Mouse (Mus musculus) forebrain, embryonic 10.5 days (tissue): ENCODE data around the gene Brat1. TPM values are rescaled to one million over a fixed set of nuclear protein-coding genes. Genes with fewer than 3 reads are reported as not detected.

Experiments
- DNase-seq: peaks from one replicate; pipeline ENCODE4 v3.0.0-alpha.2; 2017; ENCODE audit warnings: low spot score; ENCODE audit errors: extremely low spot score
- H3K27ac ChIP-seq: fragments of 300-500 bp; sonication (generic); 2 replicates; pipeline ENCODE4 v1.5.1; 2016; ENCODE audit warnings: mild to moderate bottlenecking
- H3K27me3 ChIP-seq: fragments of 300-500 bp; sonication (generic); 2 replicates; pipeline ENCODE4 v1.6.1; 2016; ENCODE audit warnings: mild to moderate bottlenecking; ENCODE audit not compliant: poor library complexity, severe bottlenecking
- H3K36me3 ChIP-seq: fragments of 300-500 bp; sonication (generic); replicated peaks from 2 replicates; pipeline ENCODE4 v1.6.1; 2016; ENCODE audit warnings: mild to moderate bottlenecking, moderate library complexity
- H3K4me1 ChIP-seq: fragments of 300-500 bp; sonication (generic); 2 replicates; pipeline ENCODE4 v1.6.1; 2016
- H3K4me3 ChIP-seq: fragments of 300-500 bp; sonication (generic); 2 replicates; pipeline ENCODE4 v1.5.1; 2016; ENCODE audit warnings: mild to moderate bottlenecking, moderate library complexity
- H3K9me3 ChIP-seq: fragments of 300-500 bp; sonication (generic); 2 replicates; pipeline ENCODE4 v1.6.1; 2016; ENCODE audit warnings: mild to moderate bottlenecking, moderate library complexity
- WGBS: fragments of 180-500 bp; shearing (Covaris S2); methylation state at CpG from one replicate; pipeline ENCODE4 v1.1.7; 2016; 5-methylcytosine and 5-hydroxymethylcytosine counted together
- polyA plus RNA-seq: library from polyadenylated mRNA; unstranded; fragments of >200 nt; fragmentation: Nextera tagmentation; extraction: Ambion mirVana; gene quantifications from 2 replicates; pipeline ENCODE4 v1.2.1, GENCODE M21; 2016

Gene Brat1
- polyA plus RNA-seq, 1 experiment from 2014 or later = 23.6 TPM

GRCm38 (mm10) chr5:140758864-140759263 is 54.1 kb downstream of the Brat1 start:
- H3K27me3 ChIP-seq = no peaks in the 10 kb centered on the region
- H3K27ac ChIP-seq = no peak overlapping the region
- peaks cover 48% of the 10 kb centered on the region for H3K36me3 ChIP-seq
- WGBS = 76% methylated on average over 8 of the region's 8 CpGs
- no peak overlapping the region for H3K4me3 ChIP-seq
- no peaks in the 10 kb centered on the region for H3K4me1 ChIP-seq
- DNase-seq = no peak
- no peaks in the 10 kb centered on the region for H3K9me3 ChIP-seq

GRCm38 (mm10) chr5:140762540-140762939 is 57.7 kb downstream of the Brat1 start:
- DNase-seq = no peak
- Histone ChIP-seq H3K4me3 (no peak overlapping the region), H3K27me3 (no peaks in the 10 kb centered on the region), H3K27ac (no peak overlapping the region), H3K9me3 (no peaks in the 10 kb centered on the region), H3K36me3 (peaks cover 48% of the 10 kb centered on the region), H3K4me1 (peaks cover 2% of the 10 kb centered on the region)
- WGBS = 90% methylated on average over 4 of the region's 4 CpGs

- Histone ChIP-seq H3K27ac (peak overlapping the region; percentile 65), H3K36me3 (peaks cover 27% of the 10 kb centered on the region), H3K4me1 (peaks cover 20% of the 10 kb centered on the region), H3K9me3 (no peaks in the 10 kb centered on the region), H3K27me3 (no peaks in the 10 kb centered on the region), H3K4me3 (no peak overlapping the region)
- WGBS = 78% methylated on average over 6 of the region's 6 CpGs
- no peak for DNase-seq
Observed at GRCm38 (mm10) chr5:140764921-140765613, 60.3 kb downstream of the Brat1 start.

- H3K36me3 ChIP-seq = peaks cover 13% of the 10 kb centered on the region
- no peak for DNase-seq
- peak overlapping the region; percentile 11; the same call in 1 of the 2 replicates for H3K27ac ChIP-seq
- WGBS = 88% methylated on average over 4 of the region's 4 CpGs
- peaks cover 27% of the 10 kb centered on the region for H3K4me1 ChIP-seq
- H3K9me3 ChIP-seq = no peaks in the 10 kb centered on the region
- no peak overlapping the region for H3K4me3 ChIP-seq
- H3K27me3 ChIP-seq = no peaks in the 10 kb centered on the region
Observed at GRCm38 (mm10) chr5:140766566-140766965, 61.8 kb downstream of the Brat1 start.

GRCm38 (mm10) chr5:140767704-140768141 is 62.9 kb downstream of the Brat1 start:
- H3K27me3 ChIP-seq = no peaks in the 10 kb centered on the region
- peaks cover 37% of the 10 kb centered on the region for H3K4me1 ChIP-seq
- 36% methylated on average over 9 of the region's 9 CpGs for WGBS
- H3K9me3 ChIP-seq = no peaks in the 10 kb centered on the region
- peaks cover 2% of the 10 kb centered on the region for H3K36me3 ChIP-seq
- H3K27ac ChIP-seq = peak overlapping the region; percentile 88
- peak overlapping the region; percentile 5; the same call in 1 of the 2 replicates for H3K4me3 ChIP-seq
- DNase-seq = peak; percentile 43

GRCm38 (mm10) chr5:140768333-140768732 is 63.5 kb downstream of the Brat1 start:
- no peaks in the 10 kb centered on the region for H3K9me3 ChIP-seq
- H3K36me3 ChIP-seq = peaks cover 2% of the 10 kb centered on the region
- no peak for DNase-seq
- peaks cover 37% of the 10 kb centered on the region for H3K4me1 ChIP-seq
- peak overlapping the region; percentile 88 for H3K27ac ChIP-seq
- WGBS = 92% methylated on average over 5 of the region's 5 CpGs
- no peaks in the 10 kb centered on the region for H3K27me3 ChIP-seq
- no peak overlapping the region; the same call in 1 of the 2 replicates for H3K4me3 ChIP-seq

Other genes with a start within 250 kb of the Brat1 start
- gene Chst12, start 199.5 kb upstream of the Brat1 start, polyA plus RNA-seq = 14.0 and 15.1 TPM in 2 replicates
- gene Grifin, start 139.9 kb upstream of the Brat1 start, polyA plus RNA-seq = not detected in 2 replicates
- gene Lfng, start 97.7 kb upstream of the Brat1 start, polyA plus RNA-seq = 33.1 and 33.3 TPM in 2 replicates
- gene Ttyh3, start 56.0 kb upstream of the Brat1 start, polyA plus RNA-seq = 31.6 and 35.7 TPM in 2 replicates
- gene Iqce, start 2.6 kb upstream of the Brat1 start, polyA plus RNA-seq = 24.0 and 30.5 TPM in 2 replicates
- 0.63 and 0.66 TPM in 2 replicates for gene Amz1, start 19.1 kb downstream of the Brat1 start, polyA plus RNA-seq
- 6.1 and 7.6 TPM in 2 replicates for gene Gna12, start 125.4 kb downstream of the Brat1 start, polyA plus RNA-seq